Mouse (Mus musculus) erythroblast, adult 5-6 weeks (primary cell): ENCODE results near the gene Osbpl8. TPM values are rescaled to one million over a fixed set of nuclear protein-coding genes. Genes with fewer than 3 reads are reported as not detected.

Source experiments
- ATAC-seq: replicated peaks from 2 replicates; pipeline ENCODE4 v1.8.0; 2016; ENCODE audit warnings: moderate number of reproducible peaks, mild to moderate bottlenecking, moderate TSS enrichment, inconsistent platforms; ENCODE audit not compliant: poor library complexity, low FRiP score, severe bottlenecking
- total RNA-seq, 2 experiments: library from RNA; stranded (forward) in 1 of 2; stranded (reverse) in 1 of 2; fragments of 150-400 nt in 1 of 2; fragments of 200-764, 138-1000 nt in 1 of 2; gene quantifications; 2 replicates each; pipeline versions ENCODE4 v1.2.3 to v1.2.4; 2015 to 2017; ENCODE audit warnings: low replicate concordance in 2 of 2

The Osbpl8 gene
- total RNA-seq, 2 experiments from 2014 or later = 254 to 372 TPM

DNA sequence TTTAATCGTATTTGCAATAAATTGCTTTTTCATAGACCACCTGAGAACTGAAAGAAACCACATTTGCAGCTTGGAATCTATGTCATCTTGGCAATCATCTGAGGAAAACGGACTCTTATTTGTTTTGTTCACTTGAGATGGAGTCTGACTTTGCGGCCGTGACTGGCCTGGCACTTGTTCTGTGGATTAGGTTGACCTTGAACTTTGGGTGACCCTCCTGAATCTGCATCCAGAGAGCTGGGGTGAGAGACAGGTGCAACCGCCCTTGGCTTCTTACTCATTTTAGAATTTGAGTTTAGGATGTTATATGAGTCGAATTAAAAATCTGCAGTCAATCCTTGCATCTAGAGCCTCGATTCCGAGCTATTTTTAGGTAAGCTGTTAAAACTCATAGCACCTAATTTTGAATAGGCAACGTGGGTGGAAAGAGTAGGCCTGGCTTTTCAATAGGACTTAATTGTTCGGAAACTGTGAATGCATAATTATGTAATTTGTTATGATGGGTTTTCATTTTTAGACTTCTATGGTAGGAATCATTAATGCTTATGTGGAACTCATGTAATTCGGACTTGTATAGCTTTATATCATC, 20.1 kb upstream of the Osbpl8 start:
- ATAC-seq = no peak

DNA sequence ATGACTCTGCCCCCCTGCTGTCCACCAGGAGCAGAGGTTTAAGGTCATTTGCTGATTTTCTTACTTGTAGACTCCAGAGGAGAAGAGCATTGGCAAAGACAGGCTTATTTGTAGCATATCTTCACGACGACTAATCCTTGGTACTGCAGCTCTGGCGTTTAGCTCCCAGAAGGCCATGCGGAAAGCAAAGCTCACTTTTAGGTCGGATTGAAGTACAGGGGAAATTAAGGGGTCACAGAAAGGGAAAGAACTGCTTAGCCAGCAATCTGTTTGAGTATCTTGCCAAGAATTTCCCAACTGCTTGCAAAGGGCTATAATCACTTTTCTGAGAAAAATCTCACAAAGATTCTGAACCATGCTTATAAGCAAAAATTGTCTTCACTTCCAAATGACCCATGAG, 14.8 kb upstream of the Osbpl8 start:
- ATAC-seq = no peak

DNA sequence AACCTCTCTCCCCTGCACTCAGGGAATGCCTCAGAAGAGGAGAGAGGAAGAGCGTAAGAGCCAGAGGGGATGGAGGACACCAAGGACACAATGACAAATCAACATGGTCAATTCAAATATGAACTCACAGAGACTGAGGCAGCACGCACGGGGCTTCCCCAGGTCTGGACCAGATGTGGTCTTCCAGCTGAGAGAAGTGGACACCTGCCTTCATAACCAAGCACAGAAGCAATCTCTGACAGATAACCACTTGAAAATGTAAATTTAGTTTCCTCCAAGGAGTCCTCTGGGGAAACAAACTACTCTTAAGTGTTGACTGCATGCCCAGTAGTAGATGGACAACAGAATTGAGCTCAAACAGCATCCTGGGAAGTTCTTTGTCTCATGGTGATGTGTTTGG, 9.5 kb upstream of the Osbpl8 start:
- ATAC-seq = no peak

DNA sequence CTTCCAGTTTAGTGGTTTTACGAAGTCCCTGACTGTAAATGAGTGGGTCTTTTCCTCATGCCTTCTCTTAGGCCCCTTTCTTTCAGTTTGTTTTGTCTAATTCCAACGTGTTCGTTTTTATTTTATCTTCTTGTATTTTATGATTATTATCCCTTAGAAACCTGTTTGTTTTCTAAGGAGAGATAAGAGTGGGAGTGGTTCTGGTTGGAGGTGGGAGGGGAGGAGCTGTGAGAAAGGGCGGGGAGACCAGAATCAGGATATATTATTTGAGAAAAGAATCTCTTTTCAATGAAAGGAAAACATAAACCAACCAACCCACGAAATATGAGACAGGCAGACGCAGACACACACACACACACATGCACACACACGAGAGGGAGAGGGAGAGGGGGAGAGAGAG, 9.0 kb upstream of the Osbpl8 start:
- no peak for ATAC-seq

DNA sequence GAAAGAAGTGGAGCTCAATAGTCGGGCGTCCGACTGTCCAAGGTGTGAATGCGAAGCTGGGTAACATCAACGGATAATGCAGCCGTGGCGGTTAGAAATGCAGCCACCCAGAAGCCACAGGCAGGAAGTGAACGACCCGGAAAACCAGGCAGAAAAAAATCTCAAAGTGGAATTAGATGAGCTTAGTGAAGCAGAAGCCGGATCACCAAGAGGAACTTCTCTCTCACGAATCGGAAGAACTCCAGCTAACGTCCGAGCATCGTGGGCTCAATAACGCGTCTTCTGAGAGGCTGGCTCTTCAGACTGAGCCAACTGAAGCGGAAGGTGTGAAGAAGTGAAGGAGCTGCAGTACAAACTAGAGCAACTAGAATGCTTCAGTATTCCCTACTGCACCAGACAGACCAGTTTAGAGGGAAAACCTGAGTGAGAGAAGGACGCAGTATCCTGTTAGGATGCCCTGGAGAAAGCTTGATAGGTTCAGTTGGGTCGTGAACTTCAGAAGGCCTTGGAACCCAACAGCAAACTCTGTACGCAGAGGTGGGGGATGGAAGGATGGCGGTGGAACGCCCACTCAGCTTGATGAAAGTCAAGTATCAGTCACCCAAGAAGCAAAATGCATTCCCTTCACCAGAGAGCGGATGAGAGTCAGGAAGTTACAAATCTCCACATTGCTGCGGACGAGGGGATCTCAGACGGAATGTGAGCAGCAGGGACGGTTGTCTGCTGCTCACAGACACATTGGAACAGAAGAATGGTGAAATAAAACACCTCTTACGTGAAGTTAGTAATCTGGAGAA, 8.0 kb upstream of the Osbpl8 start:
- ATAC-seq = no peak

DNA sequence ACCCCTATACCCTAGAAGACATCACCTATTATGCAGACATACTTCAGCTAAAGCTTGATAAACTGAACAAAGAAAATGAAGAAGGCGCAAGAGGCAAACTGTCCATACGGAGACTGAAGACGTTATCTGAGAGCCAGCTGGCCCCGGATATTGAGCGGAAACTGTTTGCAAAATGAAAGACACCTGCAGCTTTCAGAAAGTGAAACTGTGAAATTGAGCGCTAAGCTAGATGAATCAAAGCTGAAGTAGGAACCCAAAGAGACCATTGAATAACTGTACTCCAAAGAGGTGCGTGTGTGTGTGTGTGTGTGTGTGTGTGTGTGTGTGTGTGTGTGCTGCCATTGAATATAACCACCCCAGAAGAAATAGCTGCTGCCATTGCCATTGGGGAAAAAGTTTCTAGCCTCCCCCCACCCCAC, 7.3 kb upstream of the Osbpl8 start:
- ATAC-seq = no peak

DNA sequence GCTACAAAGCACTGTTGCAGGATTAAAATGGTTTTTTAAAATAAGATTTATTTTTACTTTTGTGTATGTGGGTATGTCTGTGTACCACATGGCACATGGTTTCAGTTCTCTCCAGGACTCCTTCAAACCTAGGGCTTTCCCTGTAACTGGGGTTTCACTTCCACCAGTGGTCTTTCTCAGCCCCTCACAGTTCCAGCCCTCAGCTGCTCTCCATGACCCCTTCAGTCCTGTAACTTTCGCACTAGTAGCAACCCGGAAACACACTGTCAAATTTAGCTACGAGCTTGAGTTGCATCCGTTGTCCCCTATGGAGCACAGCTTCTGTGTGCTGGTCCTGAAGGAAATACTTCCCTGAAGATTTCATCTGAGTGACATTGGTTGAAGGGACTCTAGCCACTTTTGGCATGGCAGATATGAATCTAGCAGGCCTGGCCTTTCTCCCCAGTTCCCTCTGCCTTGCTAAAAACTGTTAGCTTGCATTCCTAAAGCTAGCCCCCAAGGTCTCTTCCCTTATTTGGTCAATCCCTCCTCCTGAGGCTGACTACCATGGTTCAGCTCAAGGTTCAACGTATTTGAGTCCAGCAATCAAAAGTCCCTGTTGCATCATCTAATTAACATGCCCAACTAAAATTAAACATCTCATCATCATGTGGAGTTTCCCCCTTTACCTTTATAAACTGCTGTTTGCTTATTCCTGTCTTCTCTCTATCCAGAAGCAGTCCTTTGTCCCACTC, 4.6 kb upstream of the Osbpl8 start:
- ATAC-seq = no peak

DNA sequence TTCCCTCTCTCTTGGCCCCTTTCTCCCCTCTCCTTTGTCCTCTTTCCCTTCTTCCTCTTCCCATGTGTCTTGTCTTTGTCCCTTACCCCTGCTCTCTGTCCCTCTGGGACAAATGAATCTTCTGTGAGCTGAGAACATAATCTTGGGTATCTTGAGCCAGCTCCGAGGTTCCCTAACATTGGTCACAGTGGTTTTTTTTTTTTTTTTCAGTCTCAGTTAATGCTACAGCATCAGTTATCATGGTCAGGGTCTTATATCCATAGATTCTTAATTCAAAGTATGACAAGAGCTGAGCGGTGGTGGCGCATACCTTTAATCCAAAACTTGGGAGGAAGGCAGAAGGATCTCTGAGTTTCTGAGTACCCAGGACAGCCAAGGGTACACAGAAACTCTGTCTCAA, 4.0 kb upstream of the Osbpl8 start:
- ATAC-seq = no peak

DNA sequence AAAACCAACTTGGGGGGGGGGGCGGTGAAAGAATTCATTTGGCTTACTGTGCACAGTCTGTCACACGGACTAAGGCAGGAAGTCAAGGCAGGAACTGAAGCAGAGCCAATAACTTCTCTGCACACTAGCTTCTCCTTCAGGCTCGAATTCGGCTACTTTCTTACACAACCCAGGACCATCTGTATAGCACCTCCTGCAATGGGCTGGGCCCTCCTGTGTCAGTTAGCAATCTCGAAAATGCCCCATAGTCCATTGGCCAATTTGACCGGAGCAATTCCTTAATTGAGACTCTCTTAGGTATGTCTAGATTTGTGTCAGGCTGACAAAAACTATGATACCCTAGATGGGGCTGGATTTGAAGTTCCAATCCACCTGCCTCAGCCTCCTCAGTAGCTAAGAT, 3.2 kb upstream of the Osbpl8 start:
- ATAC-seq = no peak

DNA sequence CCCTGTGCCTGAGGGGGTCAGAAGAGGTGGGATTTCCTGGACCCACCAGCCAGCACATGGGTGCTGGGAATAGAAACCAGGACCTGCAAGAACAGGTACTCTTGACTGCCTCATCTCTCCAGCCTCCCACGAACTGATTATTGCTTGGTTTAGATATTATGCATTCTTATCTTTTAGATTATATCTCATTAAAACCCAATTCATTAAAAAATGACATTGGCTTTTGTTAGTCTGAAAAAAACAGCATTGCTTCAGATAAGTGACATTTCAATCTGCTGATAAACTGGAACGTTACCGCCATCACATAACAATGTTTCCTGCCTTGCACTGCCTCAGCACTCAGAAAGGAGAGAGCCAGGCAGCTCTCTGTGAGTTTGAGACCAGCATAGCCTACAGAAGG, 1.5 kb upstream of the Osbpl8 start:
- ATAC-seq = no peak

DNA sequence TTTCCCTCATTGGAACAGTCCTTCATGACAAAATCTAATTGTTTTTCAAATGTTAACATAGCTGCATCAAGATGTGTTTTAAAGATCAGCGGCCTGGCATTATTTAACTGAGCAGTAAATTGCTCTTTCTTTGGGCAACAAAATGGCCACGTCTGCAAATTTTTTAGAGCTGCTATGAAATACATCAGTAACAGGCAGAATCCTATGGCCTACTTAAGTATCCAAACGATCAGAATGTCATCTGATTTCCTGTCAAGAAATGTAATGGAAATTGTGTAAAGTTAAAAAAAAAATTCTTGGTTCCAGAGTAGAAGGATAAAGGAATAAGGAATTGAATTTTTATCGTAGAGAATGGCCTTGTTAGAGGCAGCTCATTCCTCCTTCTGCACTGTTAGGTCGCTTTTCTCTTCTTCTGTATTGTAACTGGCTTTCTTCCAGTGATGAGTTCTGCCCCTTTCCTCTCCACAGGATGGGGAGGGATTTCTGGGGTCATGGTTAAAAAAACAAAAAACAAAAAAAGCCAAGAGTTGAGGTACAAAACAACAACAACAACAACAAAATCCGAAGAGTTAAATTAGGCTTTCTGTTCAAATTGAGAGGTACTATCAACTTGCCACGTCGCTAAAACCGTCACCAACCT, 831 bp upstream of the Osbpl8 start:
- ATAC-seq = no peak

DNA sequence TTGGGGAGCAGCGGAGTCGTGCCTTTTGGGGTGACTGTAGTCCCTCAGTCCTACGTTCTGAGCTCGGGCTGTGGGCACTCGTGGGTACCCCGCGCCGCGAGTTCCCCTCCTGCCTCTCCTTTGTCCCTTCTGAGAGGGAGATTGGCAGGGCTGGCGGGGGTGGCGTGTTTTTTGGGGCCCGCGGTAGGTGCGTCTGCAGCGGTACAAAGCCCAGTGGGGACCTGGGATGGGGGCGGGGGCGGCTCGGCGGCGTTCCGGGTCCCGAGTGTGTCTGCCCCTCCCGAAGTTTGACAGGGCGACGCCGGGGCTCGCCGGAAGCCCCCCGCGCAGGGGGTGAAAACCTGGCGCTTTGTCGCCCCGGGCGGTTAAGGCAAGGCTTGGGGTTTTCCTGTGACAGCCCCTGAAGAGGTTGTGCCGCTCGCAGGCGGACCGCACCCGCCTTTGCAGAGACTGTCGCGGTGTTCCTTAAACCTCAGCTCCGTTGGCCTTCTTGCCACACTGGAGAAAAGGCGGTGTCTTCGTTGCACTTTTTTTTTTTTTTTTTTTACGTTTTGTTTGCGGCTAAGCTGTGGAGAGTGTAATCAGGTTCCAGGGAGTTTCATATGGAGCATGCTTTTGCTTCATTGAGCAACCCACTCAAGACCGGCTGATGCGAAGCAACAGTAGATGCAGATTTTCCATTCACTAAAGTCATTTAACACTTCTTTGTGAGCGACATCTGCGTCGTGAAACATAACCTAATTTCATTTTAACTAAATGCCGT, 848 bp downstream of the Osbpl8 start:
- ATAC-seq = 0 out of 2 replicates have a peak, but pooled peaks have one; percentile 22

DNA sequence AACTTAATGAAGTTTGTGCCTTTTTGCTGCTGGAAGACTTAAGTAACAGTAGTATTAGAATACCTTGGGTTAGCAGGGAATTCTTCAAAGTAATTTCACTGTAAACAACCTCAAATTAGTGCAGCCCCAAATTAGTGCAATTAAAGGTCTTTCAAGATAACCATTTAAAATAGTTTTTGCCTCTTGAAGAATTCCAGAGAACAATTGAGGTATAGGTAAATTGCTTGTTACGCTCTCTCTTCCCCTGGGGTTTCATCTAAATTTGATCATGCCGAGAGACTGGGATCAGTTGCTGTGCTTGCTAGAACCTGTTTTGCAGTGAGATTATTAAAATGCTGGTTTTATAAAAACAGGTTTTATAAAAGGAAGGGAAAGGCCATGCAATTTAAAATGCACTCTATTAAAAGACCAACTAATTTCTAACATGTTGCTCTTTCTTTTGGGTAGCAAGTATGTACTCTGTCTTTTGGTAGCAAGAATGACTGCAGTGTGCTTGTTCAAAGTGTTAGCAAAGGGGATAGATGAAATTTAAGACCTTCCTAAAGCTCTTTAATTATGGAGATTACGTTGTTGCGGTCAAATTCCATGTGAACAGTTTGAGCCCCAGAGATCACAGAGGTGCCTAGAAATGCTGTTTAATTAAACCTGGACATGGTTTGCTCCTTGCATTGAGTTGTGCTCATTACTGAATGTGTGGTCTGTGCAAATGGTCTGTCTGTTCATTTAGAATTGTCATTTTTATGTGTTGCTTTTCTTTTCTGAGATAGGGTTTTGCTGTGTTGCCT, 1.7 kb downstream of the Osbpl8 start:
- ATAC-seq = no peak

DNA sequence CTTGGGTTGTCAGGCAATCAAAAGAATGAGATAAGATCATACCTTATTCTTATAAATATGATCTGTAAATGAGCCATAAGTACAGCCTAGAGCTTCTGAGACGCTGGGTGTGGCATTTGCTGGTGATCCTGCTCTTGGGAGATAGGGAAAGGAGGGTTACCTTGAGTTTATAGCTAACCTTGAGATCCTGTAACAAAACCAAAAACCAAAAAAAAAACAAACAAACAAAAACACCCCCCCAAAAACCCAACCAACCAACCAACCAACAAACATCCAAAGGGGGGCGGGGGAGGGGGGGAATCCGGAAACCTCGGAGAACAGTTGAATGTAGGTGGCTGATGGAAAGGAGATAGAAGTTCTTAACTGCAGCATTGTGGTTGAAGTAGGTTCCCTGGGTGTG, 2.9 kb downstream of the Osbpl8 start:
- ATAC-seq = no peak

DNA sequence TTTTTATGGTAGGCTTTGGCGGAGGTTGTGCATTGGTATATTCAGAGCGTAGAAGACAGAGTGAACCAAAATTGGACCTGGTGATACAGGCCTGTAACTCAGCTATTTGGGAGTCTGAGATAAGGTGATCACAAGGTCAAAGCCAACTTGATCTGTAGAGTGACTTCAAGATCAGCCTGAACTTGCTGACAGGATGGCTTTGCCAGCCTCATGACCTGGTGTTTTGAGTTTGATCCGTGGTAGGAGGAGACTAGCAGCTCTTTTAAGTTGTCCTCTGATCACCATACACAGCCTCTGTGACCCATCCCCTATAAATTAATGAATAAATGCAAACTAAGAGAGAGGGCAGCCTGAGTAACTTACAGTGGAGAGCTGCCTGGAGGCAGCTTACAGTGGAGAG, 3.8 kb downstream of the Osbpl8 start:
- ATAC-seq = peak; percentile 50

DNA sequence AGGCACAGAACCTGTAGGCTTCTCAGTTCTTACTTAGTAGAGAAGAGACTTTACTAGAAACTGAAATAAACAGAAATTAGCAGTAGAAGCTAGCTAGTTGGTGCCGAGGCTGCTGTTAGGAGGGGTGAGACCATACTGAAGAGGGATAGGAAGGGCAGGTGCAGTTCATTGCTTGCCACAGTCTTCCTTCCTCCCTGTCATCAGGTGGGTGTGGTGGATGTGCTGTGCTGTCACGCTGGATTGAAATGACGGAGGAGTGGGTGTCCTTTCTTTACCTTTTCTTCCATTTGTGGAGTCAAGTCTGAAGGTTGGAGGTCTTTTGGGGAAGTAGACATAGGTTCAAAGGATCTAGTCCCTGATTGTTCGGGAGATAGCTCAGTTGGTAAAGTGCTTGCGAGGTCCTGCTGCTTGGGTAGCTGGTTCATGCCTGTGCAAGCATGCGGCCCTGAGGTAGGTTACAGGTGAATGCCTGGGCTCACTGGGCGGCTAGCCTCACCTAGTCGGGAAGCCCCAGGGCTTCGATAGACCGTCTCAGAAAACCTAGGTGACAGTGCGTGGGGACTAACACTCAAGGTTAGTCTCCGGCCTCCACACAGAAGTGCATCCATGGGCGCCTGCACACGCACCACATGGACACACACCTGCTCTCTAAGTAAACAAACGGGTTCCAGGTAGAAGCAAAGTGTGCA, 6.8 kb downstream of the Osbpl8 start:
- peak; percentile 38; the same call in 1 of the 2 replicates for ATAC-seq

DNA sequence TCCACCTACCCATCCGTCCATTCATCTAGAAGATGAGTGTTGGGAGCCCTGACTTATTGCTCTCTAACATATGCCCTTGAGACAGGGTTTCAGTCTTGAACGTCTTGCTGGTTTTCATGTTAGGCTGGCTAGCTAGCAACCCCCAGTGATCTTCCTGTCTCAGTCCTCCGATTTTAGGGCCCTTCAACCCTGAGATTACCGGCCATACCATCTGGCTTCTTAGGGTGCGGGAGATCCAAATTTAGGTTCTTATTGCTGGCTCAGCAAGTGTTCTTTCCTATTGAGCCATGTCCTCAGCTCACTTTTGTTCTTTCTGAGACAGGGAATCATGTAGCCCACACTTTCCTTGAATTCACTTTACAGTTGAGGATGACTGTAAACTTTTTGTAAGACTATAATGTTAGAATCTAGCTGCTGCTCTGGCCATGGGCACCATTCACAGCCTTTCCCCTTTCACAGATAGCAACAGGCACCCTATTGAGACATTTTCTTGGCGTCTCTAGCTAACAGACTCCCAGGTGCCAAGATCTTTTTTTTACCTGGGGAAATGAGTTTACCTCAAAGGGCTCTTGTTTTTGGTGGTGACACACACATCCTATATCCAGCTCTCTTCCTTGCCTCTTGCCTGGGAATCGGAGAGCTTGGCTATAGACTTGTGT, 9.2 kb downstream of the Osbpl8 start:
- no peak for ATAC-seq

DNA sequence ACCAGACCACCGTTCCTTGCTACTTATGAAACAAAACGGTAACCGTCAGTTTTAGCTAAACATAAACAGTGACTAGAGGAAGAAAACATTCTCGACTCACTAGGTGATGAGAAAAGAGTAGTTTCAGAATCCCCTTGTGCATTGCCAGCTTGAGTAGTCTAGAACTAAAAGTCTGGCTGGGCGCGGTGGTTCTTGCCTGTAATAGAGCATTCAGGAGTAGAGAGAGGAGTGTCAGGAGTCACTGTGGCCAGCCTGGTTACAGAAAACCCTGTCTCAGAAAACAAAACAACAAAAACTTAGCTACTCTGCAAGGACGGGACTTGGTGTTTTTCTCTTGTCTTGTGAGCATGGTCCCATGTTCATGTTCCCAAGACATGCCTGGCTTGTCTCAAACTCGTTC, 12.8 kb downstream of the Osbpl8 start:
- ATAC-seq = no peak
